Comparison of ENCODE assay signal across 9 mouse cellular contexts in genomic region chr6:91527227-91527860, GRCm38 (mm10). TPM values are rescaled to one million over a fixed set of nuclear protein-coding genes. Genes with fewer than 3 reads are reported as not detected.
DNase-seq lines count a peak whose midpoint lies in the region; ATAC-seq lines count a peak whose summit lies in the region.
"Had no signal": no experiment of that assay in that cellular context is flagged by ENCODE, and none has a peak within 500 bp of the region (broad histone marks: within the 10 kb centered on the region; RNA-seq: fewer than 3 reads in every experiment).

No protein-coding gene starts in this region.

- intact Hi-C loops in gastrocnemius, postnatal 14 days (cut with DNase I; ENCODE audit: low total_unique reads): loop anchor here (2.0 to 5.0 kb wide), 2 partner anchors 35 to 213 kb away; no protein-coding TSS in a partner anchor

- H3K36me3 ChIP-seq in lung, embryonic 16.5 days (ENCODE audit: control insufficient read depth, insufficient read depth, low read length): peaks cover 8% of the 10 kb centered on the region; the same call in 1 of the 2 replicates

- no peaks in the 10 kb centered on the region for H3K9me3 ChIP-seq in lung, embryonic 16.5 days (ENCODE audit: control insufficient read depth, low read length)
- H3K9me3 ChIP-seq: limb, embryonic 13.5 days had no signal

- H3K4me1 ChIP-seq in lung, embryonic 16.5 days (replicated peaks; ENCODE audit: control insufficient read depth, insufficient read depth, low read length): peaks cover 2% of the 10 kb centered on the region
- H3K4me1 ChIP-seq: limb, embryonic 13.5 days had no signal

- H3K4me3 ChIP-seq in lung, embryonic 16.5 days (ENCODE audit: low read length): no peak overlapping the region
- H3K4me3 ChIP-seq: limb, embryonic 13.5 days had no signal

- WGBS in lung, embryonic 16.5 days: 46% methylated on average over 5 of the region's 5 CpGs

- no peak overlapping the region for H3K4me2 ChIP-seq in lung, embryonic 16.5 days (ENCODE audit: low read depth, low read length)
- H3K4me2 ChIP-seq: limb, embryonic 13.5 days had no signal

- H3K27me3 ChIP-seq in lung, embryonic 16.5 days (ENCODE audit: control insufficient read depth, insufficient read depth, low read depth, low read length): no peaks in the 10 kb centered on the region
- H3K27me3 ChIP-seq: limb, embryonic 13.5 days had no signal

- H3K27ac ChIP-seq in lung, embryonic 16.5 days (ENCODE audit: low read length): no peak overlapping the region
- H3K27ac ChIP-seq: limb, embryonic 13.5 days had no signal

- peak; percentile 66 for DNase-seq in gastrocnemius, adult 18-20 months (ENCODE audit: low spot score)
- DNase-seq in gastrocnemius, postnatal 14 days: no peak
- no peak for DNase-seq in lung, postnatal 14 days
- peak; percentile 69 for DNase-seq in embryo, embryonic 11 days
- DNase-seq in thymus, postnatal 25 days: no peak
- no peak for DNase-seq in frontal cortex, postnatal 25 days (ENCODE audit: low spot score in 2 of 2)

- peak; percentile 62; the same call in 1 of the 2 replicates for ATAC-seq in lung, embryonic 16.5 days (ENCODE audit: low read depth)
- peak; percentile 86 for ATAC-seq in megakaryocyte progenitor cell, adult 5-6 weeks (replicated peaks; ENCODE audit: poor library complexity)

- H3K9ac ChIP-seq in lung, embryonic 16.5 days (ENCODE audit: low read length): no peak overlapping the region
- H3K9ac ChIP-seq: limb, embryonic 13.5 days had no signal

RNA-seq across cellular contexts. Expression of gene Lsm3, which starts 11.6 kb away (rescaled TPM):
- total RNA-seq in gastrocnemius, adult 18-20 months (2021): 10 to 100 TPM; 26.4 to 31.0 TPM
- 10 to 100 TPM; 37.0 to 41.9 TPM for total RNA-seq in gastrocnemius, postnatal 14 days (2021)
- polyA plus RNA-seq in lung, embryonic 16.5 days (2015; fragmentation: Nextera tagmentation; extraction: Ambion mirVana): 245 and 255 TPM in 2 replicates
- 148 and 154 TPM in 2 replicates for total RNA-seq in megakaryocyte progenitor cell, adult 5-6 weeks (2015)
- 468 and 492 TPM in 2 replicates for total RNA-seq in megakaryocyte progenitor cell, adult 5-6 weeks (2017)

RNA-seq across cellular contexts. Expression of gene Xpc, which starts 11.7 kb away (rescaled TPM):
- 1 to 10 TPM; 8.1 to 9.0 TPM for total RNA-seq in gastrocnemius, adult 18-20 months (2021)
- total RNA-seq in gastrocnemius, postnatal 14 days (2021): 1 to 10 TPM; 6.8 to 7.2 TPM
- polyA plus RNA-seq in lung, embryonic 16.5 days (2015; fragmentation: Nextera tagmentation; extraction: Ambion mirVana): 17.9 and 18.9 TPM in 2 replicates
- 31.1 and 31.6 TPM in 2 replicates for total RNA-seq in megakaryocyte progenitor cell, adult 5-6 weeks (2015)
- 79.0 and 80.6 TPM in 2 replicates for total RNA-seq in megakaryocyte progenitor cell, adult 5-6 weeks (2017)

RNA-seq across cellular contexts. Expression of gene Tmem43, which starts 53.8 kb away (rescaled TPM):
- total RNA-seq in gastrocnemius, adult 18-20 months (2021): 10 to 100 TPM; 23.2 to 27.0 TPM
- total RNA-seq in gastrocnemius, postnatal 14 days (2021): 10 to 100 TPM; 37.5 to 41.7 TPM
- 52.4 and 57.1 TPM in 2 replicates for polyA plus RNA-seq in lung, embryonic 16.5 days (2015; fragmentation: Nextera tagmentation; extraction: Ambion mirVana)
- 53.7 and 59.0 TPM in 2 replicates for total RNA-seq in megakaryocyte progenitor cell, adult 5-6 weeks (2015)
- total RNA-seq in megakaryocyte progenitor cell, adult 5-6 weeks (2017): 58.1 and 70.3 TPM in 2 replicates

RNA-seq across cellular contexts. Expression of gene Chchd4, which starts 54.0 kb away (rescaled TPM):
- total RNA-seq in gastrocnemius, adult 18-20 months (2021): 10 to 100 TPM in 1 of 2 experiments, 1 to 10 TPM in 1; 8.9 to 10.7 TPM
- 1 to 10 TPM; 8.0 to 8.7 TPM for total RNA-seq in gastrocnemius, postnatal 14 days (2021)
- 22.2 and 23.8 TPM in 2 replicates for polyA plus RNA-seq in lung, embryonic 16.5 days (2015; fragmentation: Nextera tagmentation; extraction: Ambion mirVana)
- 25.5 and 28.2 TPM in 2 replicates for total RNA-seq in megakaryocyte progenitor cell, adult 5-6 weeks (2015)
- total RNA-seq in megakaryocyte progenitor cell, adult 5-6 weeks (2017): 24.3 TPM in 2 replicates

Comparison
In these comparisons a context has a peak if more than half of its experiments do, and no peak if none do; other contexts are left out.
1. DNase-seq: peak in gastrocnemius, adult 18-20 months (single experiment) and embryo, embryonic 11 days (single experiment); none in gastrocnemius, postnatal 14 days (single experiment), lung, postnatal 14 days (single experiment), thymus, postnatal 25 days (single experiment) and frontal cortex, postnatal 25 days (0 of 2).